Mouse (Mus musculus): ENCODE data around the gene Pex12.
A peak's percentile ranks its signal among the peaks of the same experiment; 100 is the strongest.
"Not testable (repeated sequence)": the region's sequence is repeated elsewhere in the genome, so short reads cannot be mapped to it uniquely, and the experiment has no call there.

The Pex12 gene

DNA sequence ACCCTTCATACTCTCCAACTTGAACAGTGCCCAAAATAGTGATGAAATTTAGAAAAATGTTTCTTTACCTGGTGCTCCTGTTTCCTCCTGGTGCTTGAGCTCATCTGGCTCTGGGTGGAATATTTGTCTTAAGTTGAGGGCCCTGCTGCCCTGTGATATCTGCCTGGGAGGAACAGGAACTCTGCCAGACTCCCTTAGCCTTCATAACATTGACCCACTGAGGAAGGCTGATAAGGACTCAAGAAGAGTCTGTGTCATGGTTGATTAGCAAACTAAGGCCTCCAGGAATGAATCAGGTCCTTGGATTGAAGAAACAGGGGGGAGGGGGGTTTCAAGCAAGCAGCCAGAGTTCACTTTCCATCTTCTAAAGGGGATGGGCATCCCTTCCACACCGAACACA is 15.8 kb downstream of the Pex12 start, which contains the start of gene Slfn14:
Gene Slfn14 (minus strand): TSS at position 161 of the 400 bp plus-strand sequence.
- peak; percentile 79 for DNase-seq

GRCm38 (mm10) chr11:83285627-83286026 is 16.8 kb downstream of the Pex12 start:
- DNase-seq, result no peak

DNA sequence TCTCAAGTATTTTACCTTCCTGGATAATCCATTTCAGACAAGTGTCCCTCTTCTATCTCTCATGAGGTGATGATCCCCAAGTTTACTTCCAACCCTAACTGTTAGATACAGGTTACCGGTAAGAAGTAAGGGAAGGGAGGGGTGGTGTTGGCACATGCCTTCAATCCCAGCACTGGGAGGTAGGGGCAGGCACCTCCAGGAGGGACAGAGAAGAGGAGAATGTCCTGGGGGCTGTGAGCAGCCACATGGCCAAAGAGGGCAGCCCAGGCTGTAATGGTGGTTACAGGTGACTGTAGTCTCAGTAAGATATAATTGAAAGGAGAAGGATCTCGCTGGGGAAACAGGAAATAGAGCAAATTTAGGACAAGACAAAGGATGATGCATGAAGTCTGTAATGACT is 20.3 kb downstream of the Pex12 start:
- no peak for DNase-seq

GRCm38 (mm10) chr11:83279691-83280090 is 22.7 kb downstream of the Pex12 start:
- DNase-seq, result no peak

- DNase-seq, result no peak
These were observed 23.4 kb downstream of the Pex12 start for GRCm38 (mm10) chr11:83279024-83279423.

GRCm38 (mm10) chr11:83276251-83276650 is 26.1 kb downstream of the Pex12 start:
- no peak for DNase-seq

DNA sequence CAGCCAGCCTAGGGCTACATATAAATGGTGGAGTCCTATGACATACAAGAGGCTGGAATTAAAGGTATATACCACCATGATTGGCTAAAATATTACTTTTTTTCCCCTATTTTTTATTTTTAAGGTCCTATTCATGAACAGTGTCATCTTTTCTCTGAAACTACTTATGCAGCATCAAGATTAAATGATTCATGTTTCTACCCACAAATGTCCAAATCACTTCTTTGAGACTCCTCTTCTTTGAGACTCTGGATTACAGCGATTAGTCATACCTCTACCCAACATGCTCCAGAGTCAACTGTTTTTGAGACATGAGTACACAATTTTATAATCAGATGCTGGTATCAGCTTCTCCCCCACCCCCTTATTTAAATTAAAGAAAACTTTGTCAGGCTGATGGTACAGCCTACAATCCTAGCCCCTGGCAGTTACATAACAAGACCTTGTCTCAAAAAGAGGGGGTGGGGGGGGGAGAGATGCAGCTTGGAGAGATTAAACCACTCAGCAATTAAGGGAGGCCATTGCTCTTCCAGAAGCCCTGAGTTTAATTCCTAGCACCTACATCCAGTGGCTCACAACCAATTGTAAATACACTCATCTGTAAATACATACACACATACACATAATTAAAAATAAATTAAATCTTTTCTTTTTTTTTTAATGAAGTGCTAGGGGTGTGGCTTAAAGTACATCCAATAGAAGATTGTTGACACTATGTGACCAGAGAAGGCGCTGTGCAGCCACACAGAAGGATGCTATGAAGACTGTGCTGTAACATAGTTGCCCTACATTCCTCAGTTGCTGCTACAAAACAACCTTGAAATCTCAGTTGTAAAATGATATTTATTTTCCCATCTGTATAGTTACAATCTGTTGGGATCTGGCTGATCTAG is 30.2 kb downstream of the Pex12 start:
- peak; percentile 49 for DNase-seq

DNA sequence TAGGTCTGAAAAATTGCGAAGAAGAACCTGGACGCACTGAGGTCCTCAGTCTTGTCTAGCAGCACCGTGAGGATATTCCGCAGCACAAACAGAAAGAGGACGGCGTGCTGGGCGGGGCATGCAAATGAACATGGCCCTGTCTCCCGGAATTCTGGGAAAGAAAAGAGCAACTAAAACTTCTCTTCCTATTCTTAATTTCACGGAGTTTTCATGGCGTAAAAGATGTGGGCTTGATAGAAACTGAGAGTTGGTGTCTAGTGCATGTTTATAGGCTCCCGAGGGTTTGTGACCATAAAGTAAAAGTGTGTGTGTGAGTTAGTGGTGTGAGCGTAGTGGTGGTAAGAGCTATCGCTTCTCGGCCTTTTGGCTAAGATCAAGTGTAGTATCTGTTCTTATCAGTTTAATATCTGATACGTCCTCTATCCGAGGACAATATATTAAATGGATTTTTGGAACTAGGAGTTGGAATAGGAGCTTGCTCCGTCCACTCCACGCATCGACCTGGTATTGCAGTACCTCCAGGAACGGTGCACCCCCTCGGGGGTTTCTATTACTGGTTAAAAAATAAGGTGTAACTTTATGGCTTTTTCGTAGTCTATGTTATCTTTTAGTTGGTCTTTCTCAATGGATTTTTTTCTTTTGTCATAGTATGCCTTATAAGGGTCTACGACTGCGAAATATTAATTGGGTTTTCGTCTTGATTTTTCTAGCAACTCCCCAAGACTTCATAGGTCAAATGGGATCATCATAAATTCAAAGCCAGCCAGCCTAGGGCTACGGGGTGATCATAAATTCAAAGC is 31.0 kb downstream of the Pex12 start:
- DNase-seq, result peak; percentile 87

GRCm38 (mm10) chr11:83270842-83271150 is 31.6 kb downstream of the Pex12 start:
- no peak for DNase-seq

GRCm38 (mm10) chr11:83263146-83263545 is 39.2 kb downstream of the Pex12 start:
- DNase-seq, result peak; percentile 34

GRCm38 (mm10) chr11:83262673-83263072 is 39.7 kb downstream of the Pex12 start:
- DNase-seq, result peak; percentile 53

DNA sequence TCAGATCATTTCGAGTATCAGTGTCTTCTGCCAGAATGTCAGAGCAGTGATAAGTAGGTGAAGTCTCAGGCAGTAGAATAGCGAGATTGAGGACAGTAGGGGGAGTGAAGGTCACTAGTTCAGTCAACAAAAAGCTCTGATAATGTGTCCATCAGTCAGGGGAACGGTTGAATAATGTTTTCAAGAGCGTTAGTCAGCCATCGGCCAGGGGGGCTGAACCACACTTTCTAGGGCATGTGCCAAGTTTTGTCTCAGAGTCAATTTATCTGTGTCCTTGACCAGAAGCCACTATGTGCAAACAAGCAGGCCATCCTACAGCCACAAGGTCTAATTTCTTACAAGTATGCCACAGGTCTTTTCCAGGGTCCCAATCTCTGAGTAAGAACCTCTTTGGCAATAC is 45.2 kb downstream of the Pex12 start:
- not testable (repeated sequence) for DNase-seq

Measured in liver (tissue).